Mouse (Mus musculus) kidney, adult 2 months (tissue): ENCODE results near the gene Rapgef3. TPM values are rescaled to one million over a fixed set of nuclear protein-coding genes. Genes with fewer than 3 reads are reported as not detected.

Experiments
- DNase-seq: peaks from one replicate; pipeline ENCODE4 v3.0.0; 2021
- H3K27ac ChIP-seq: fragments of 200-500 bp; 2 replicates; pipeline ENCODE4 v1.5.1; 2012; ENCODE audit warnings: low read depth, low read length, control low read depth, inconsistent platforms; ENCODE audit not compliant: insufficient read depth
- H3K27me3 ChIP-seq: fragments of 200-500 bp; replicated peaks from 2 replicates; pipeline ENCODE4 v1.6.1; 2012; ENCODE audit warnings: mild to moderate bottlenecking, moderate library complexity, low read length, inconsistent platforms; ENCODE audit not compliant: control insufficient read depth, insufficient read depth
- H3K36me3 ChIP-seq: fragments of 200-500 bp; 2 replicates; pipeline ENCODE4 v1.6.1; 2012; ENCODE audit warnings: mild to moderate bottlenecking, moderate library complexity, low read length, inconsistent platforms; ENCODE audit not compliant: control insufficient read depth, insufficient read depth
- H3K4me1 ChIP-seq: fragments of 200-500 bp; 2 replicates; pipeline ENCODE4 v1.6.1; 2011; ENCODE audit warnings: low read length; ENCODE audit not compliant: control insufficient read depth, insufficient read depth
- H3K4me3 ChIP-seq: fragments of 200-500 bp; 2 replicates; pipeline ENCODE4 v1.5.1; 2011; ENCODE audit warnings: mild to moderate bottlenecking, low read depth, low read length, control low read depth; ENCODE audit not compliant: insufficient read depth
- CTCF ChIP-seq: fragments of 200-500 bp; conservative IDR thresholded peaks from 2 replicates; pipeline ENCODE4 v1.5.1; 2011; ENCODE audit warnings: low read depth, mild to moderate bottlenecking, control low read depth, low read length, moderate library complexity, mixed read lengths; ENCODE audit not compliant: insufficient read depth, insufficient read length
- POLR2A ChIP-seq: fragments of 200-500 bp; IDR thresholded peaks from one replicate; pipeline ENCODE4 v1.6.1; 2011; ENCODE audit warnings: low read depth, low read length, control low read depth
- WGBS: fragments of 180-500 bp; shearing (Covaris S2); methylation state at CpG from one replicate; pipeline ENCODE4 v1.1.7; 2018; 5-methylcytosine and 5-hydroxymethylcytosine counted together
- polyA plus RNA-seq: library from polyadenylated mRNA; depleted of rRNA; stranded (reverse); fragments of >200 nt; gene quantifications from 2 replicates; pipeline ENCODE4 v1.2.3, GENCODE M21; 2012

The Rapgef3 gene
- polyA plus RNA-seq, 1 experiment = 136 TPM

DNA sequence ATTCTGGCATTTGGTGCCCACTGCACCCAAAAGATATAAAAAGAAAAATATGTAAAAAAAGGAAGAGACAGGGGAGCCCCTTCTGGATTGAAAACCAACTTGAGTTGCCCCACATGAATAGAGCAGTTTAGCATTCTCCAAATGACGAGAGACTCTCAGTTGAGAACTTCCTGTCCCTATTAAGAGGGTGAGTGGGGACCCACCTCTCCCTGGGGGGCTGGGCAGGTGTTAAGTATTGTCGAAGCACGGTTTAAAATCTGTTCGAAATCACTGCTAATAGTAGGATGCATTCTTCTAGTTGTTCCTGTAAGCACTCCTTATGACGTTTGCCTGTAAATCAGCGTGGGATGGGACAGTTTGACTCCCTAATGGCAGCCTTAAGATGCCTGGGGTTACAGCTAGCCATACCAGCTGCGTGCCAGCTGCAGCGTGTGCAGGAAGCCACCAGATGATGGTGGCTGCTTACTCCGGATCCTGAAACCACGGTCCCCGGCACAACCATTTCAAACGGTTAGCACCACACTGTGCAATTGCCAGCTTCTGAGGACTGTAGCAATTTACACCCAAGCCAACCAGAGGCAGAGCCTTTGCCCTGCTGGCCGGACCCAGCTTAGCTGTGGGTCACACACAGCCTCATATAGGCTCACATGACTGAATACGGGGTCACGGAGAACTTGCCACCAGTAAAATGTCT is 46.6 kb downstream of the Rapgef3 start:
- TF ChIP-seq CTCF (no peak), POLR2A (no peak)
- peak; percentile 41 for DNase-seq
- H3K4me3 ChIP-seq = no peak overlapping the region
- 40% methylated on average over 15 of the region's 15 CpGs for WGBS
- H3K27ac ChIP-seq = peak overlapping the region; percentile 88
- no peaks in the 10 kb centered on the region for H3K36me3 ChIP-seq
- peaks cover 5% of the 10 kb centered on the region for H3K4me1 ChIP-seq
- H3K27me3 ChIP-seq = no peaks in the 10 kb centered on the region

DNA sequence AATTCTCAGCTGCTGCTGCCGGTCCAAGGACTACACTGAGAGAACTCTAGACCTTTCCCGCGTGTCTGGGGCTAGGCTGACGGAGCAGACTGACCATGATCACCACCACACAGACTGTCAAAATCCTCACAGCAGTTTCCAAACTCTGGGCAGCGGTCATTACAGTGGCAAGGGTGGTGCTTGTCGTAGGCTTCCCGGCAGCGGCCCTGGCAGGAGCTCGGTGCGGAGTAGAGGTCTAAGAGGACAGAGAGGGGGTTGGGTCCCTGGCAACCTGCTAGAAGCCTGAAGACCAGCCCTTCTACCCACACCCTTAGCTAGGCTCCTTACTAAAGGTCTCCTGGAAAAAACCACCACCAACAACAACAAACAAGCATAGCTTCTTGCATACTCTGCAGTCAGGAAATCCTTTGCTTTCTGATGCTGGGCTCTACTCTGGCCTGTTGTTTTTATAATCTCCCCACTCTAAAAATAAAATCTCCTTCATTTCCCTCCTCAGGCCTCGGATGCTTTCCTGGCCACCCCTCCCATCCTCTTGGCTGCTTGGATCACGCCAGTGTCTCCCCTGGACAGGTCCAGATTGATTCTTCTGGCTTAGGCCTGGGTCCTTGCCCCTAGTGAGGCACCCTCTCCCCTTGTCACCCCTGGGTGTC is 47.6 kb downstream of the Rapgef3 start:
- peak; percentile 67 for DNase-seq
- H3K36me3 ChIP-seq = no peaks in the 10 kb centered on the region
- no peaks in the 10 kb centered on the region for H3K27me3 ChIP-seq
- WGBS = 60% methylated on average over 12 of the region's 12 CpGs
- H3K4me1 ChIP-seq = peaks cover 5% of the 10 kb centered on the region
- peak overlapping the region; percentile 32 for H3K4me3 ChIP-seq
- TF ChIP-seq POLR2A = no peak
- no peak for TF ChIP-seq CTCF
- peak overlapping the region; percentile 88 for H3K27ac ChIP-seq

DNA sequence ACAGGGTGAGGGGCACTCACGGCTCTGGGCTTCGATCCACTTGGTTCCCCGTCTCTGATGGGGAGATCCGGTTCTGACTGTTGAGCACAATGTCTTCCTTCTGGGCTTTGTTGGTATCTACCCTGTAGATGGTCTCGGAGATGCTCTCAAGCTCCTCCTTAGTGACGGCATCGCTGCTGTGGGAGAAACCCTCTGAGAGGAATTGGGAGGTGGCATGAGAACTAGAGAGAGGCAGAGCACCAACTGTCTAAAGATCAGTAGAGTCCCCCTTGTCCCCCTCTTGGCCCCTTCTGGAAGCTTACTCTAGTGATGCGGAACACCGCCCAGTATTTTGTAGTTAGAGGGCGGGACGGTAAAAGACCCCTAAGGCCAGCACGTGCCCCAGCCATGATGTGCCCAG is 48.3 kb downstream of the Rapgef3 start:
- H3K4me1 ChIP-seq = peaks cover 5% of the 10 kb centered on the region
- H3K36me3 ChIP-seq = no peaks in the 10 kb centered on the region
- H3K27me3 ChIP-seq = no peaks in the 10 kb centered on the region
- 88% methylated on average over 12 of the region's 12 CpGs for WGBS
- H3K27ac ChIP-seq = peak overlapping the region; percentile 88
- TF ChIP-seq CTCF (no peak), POLR2A (no peak)
- peak overlapping the region; percentile 32 for H3K4me3 ChIP-seq
- DNase-seq = no peak

DNA sequence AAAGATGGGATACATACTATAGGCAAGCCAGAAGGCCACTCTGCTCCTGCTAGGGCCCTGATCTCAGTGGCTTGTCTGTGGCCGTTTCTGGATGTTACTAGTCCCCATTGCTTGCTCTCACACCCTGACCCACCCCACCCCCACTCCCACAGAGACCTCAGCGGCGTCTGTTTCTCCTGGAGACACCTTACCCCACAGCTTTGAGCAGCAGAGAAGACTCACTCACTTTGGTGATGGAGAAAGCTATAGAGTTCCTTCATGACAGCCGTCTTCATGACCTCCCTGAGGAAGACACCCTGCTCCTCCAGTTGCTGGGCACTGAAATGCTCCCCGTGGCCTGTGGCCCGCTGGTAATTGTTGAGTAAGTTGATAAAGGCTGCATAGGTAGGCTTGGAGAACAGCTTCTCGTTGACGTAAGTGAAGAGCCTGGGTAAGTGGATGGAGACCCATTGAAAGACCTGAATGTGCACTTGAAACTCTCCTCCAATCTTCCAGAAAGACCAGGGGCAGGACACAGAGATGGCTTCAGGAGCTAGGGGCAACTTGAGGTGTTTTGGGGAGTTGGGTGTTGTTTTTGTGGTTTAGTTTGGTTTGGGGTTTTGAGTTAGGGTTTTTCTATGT is 49.1 kb downstream of the Rapgef3 start:
- Histone ChIP-seq H3K36me3 (no peaks in the 10 kb centered on the region), H3K4me1 (peaks cover 5% of the 10 kb centered on the region), H3K27me3 (no peaks in the 10 kb centered on the region), H3K27ac (0 out of 2 replicates have a peak overlapping the region, but pooled peaks have one; percentile 88), H3K4me3 (no peak overlapping the region)
- no peak for DNase-seq
- TF ChIP-seq POLR2A (no peak), CTCF (no peak)
- WGBS = 89% methylated on average over 8 of the region's 8 CpGs

DNA sequence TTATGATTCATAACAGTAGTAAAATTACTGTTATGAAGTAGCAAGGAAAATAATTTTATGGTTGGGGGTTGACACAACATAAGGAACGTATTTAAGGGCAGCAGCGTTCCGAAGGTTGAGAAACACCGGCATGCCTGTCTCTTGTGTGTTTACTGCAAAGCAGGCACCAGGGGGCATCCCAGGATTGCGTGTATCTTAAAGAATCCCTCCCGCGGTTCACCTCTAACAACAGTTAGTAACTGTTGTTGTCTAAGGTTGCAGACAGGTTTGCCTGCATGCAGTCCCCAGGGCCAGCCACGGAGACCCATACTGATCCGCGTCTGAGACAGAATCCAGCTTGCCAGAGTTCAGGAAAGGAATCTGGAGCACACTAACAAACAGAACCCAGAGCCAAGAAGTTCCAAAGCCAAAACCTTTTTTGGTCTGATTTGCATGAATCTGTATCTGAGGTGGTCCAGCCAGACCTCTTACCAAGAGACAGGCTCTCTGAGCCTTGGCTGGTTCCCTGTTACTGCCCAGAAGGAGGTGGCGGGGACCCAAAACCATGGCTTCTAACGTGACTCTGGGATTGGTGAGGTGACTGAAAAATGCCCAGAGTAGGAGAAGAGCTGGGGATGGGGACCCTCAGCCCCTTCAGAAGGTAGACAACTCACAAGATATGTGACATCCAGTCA is 49.8 kb downstream of the Rapgef3 start:
- Histone ChIP-seq H3K36me3 (no peaks in the 10 kb centered on the region), H3K27me3 (no peaks in the 10 kb centered on the region), H3K27ac (no peak overlapping the region), H3K4me3 (no peak overlapping the region), H3K4me1 (peaks cover 5% of the 10 kb centered on the region)
- TF ChIP-seq POLR2A (no peak), CTCF (peak; percentile 90)
- peak; percentile 75 for DNase-seq
- 18% methylated on average over 12 of the region's 12 CpGs for WGBS

DNA sequence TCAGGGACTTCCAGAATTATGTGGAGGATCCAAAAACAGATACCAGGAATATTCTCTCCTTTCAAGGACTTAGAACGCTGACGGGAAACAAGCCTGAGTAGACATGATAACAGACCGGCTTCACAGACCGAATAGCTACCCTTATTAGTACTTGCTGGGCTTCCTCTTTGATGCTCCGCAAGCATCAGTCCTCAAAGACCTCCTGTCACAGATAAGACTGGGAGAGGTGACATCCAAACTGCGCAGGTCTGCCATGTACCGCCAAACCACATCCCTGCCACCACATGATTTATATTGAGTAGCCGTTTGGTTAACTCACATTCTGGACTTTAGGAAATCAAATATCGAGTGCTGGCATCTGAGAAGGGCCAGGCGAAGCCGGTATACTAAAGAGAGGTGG is 51.0 kb downstream of the Rapgef3 start:
- H3K4me3 ChIP-seq = no peak overlapping the region
- TF ChIP-seq CTCF (no peak), POLR2A (no peak)
- no peak for DNase-seq
- 88% methylated on average over 11 of the region's 11 CpGs for WGBS
- H3K4me1 ChIP-seq = peaks cover 5% of the 10 kb centered on the region
- H3K27me3 ChIP-seq = no peaks in the 10 kb centered on the region
- no peak overlapping the region for H3K27ac ChIP-seq
- no peaks in the 10 kb centered on the region for H3K36me3 ChIP-seq
